Mouse (Mus musculus) gastrocnemius, adult 18-20 months (tissue): ENCODE data around the gene Sec24d. TPM values are rescaled to one million over a fixed set of nuclear protein-coding genes. Genes with fewer than 3 reads are reported as not detected.

Source experiments
- DNase-seq: peaks from one replicate; pipeline ENCODE4 v3.0.0; 2021; ENCODE audit warnings: low spot score
- total RNA-seq, 2 experiments: library from RNA; stranded (reverse); gene quantifications; 2 replicates each; pipeline ENCODE4 v1.2.3; 2021

Gene Sec24d
- total RNA-seq, 2 experiments from 2014 or later, result 4.9 to 9.4 TPM

DNA sequence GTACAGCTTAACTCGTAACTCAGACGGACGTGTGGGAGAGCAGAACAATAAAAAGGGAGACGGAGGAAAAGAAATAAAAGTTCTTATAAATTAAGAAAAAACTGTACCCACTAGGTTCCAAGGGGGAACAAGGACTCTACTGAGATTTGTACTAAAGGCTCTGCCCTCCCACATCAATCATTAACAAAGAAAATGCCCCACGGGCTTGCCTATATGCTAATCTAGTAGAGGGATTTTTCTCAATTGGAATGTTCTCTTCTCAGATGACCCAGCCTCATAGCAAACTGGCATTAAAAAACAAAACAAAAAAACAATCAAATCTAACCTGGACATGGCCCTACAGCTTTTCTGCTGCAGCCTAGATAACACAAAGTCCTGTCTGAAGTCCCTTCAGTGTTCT is 128.4 kb downstream of the Sec24d start:
- DNase-seq, result no peak

GRCm38 (mm10) chr3:123397562-123398481 is 130.6 kb downstream of the Sec24d start:
- no peak for DNase-seq

- no peak for DNase-seq
These were observed 137.7 kb downstream of the Sec24d start for GRCm38 (mm10) chr3:123404945-123405344.

GRCm38 (mm10) chr3:123411821-123412578 is 144.7 kb downstream of the Sec24d start:
- no peak for DNase-seq

DNA sequence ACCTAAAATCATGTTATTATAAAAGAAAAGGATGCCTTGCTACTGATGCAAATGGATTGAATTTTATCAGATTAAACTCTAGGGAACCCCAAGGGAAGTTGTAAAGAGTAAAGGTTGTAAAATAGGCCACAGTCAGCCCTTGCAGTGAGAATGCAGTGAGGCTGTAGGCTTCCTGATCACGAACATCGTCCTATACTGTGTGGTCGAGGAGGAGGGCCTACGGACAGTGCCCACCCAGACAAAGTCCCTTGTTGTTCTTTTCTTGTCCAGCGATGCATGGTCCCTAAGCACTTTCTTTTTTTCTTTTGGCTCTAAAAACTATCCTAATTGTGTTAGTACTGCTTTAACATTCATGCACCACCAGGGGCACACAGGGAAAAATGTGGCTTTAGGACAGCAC is 145.9 kb downstream of the Sec24d start:
- DNase-seq, result no peak

Other genes with a start within 250 kb of the Sec24d start
- 100 to 1,000 TPM; 352 to 392 TPM for gene Myoz2, start 232.4 kb upstream of the Sec24d start, total RNA-seq
- gene Synpo2, start 31.3 kb upstream of the Sec24d start, total RNA-seq, result 100 to 1,000 TPM; 284 TPM
- 1 to 10 TPM; 8.8 to 9.7 TPM for gene Mettl14, start 118.7 kb downstream of the Sec24d start, total RNA-seq
- gene Prss12, start 179.5 kb downstream of the Sec24d start, total RNA-seq, result under 1 TPM; 0.57 to 0.64 TPM